Mouse (Mus musculus): Measurements from ENCODE around the gene Sctr.

Sctr gene

GRCm38 (mm10) chr1:120070168-120070567, 63.5 kb downstream of the Sctr start:
- DNase-seq (ENCODE audit: low read depth) = no peak

- DNase-seq (ENCODE audit: low read depth) = no peak
These were observed 64.4 kb downstream of the Sctr start for GRCm38 (mm10) chr1:120071133-120071532.

DNA sequence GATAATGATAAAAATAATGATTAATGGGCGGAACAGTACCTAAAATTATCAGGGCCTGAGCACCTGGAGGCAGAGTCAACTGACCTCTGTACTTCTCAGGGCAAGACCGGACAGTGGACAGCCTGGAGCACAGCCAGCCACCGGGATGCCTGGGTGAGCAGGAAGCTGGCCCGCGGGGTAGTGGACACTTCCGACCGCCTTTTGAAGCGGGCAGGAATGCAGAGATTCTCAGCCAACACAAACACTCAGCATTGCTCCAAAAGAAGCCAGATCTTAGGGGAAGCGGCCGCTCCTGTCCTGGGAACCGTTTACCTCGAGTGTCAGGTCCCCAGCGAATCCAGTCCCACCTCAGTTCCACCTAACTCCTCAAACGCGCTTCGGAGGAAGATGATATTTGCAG, 66.2 kb downstream of the Sctr start:
- no peak for DNase-seq (ENCODE audit: low read depth)

- peak; percentile 37 for DNase-seq (ENCODE audit: low read depth)
These were observed 67.0 kb downstream of the Sctr start, which contains the start of gene Tmem37 for GRCm38 (mm10) chr1:120073519-120074306. Gene Tmem37, minus strand, starts transcription at chr1:120074074.

DNA sequence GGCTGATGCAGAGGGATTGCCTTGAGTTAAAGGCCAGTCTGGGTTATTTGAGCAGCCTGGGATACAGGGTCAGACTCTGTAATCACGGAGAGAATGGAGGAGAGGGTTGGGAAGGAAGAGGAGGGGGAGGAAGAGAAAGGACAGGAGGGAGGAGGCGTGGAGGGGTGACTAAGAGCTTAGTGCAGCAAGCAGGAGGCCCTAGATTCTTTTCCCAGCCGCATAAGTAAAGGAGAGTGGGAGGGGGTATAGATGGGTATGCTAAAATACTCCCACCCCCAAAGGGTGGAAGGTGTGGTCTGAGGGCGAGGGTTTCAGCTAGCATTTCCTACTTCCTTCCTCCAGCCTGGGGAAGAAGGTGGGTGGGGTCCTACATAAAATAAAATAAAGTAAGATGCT, 67.6 kb downstream of the Sctr start:
- no peak for DNase-seq (ENCODE audit: low read depth)

DNA sequence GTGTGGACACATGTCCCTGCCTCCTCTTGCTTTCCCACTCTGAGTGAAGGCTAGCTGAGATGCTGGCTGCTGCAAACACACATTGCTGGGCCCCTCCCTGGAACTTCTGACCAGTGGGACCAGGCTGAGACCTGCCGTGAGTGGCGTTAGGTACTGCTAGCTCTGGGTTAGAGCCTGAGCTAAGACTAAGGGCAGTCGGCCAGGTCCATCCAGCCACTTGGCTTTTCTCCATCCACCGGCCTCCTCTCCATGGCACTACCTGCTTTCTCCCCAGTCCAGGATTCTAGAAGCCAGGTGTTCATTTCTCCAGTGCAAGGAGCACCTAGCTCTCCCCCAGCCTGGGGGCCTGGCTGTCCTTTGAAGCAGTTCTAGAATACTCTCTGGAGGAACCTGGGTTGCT, 68.2 kb downstream of the Sctr start:
- no peak for DNase-seq (ENCODE audit: low read depth)

- DNase-seq (ENCODE audit: low read depth) = no peak
These were observed 68.8 kb downstream of the Sctr start for GRCm38 (mm10) chr1:120075507-120075906.

DNA sequence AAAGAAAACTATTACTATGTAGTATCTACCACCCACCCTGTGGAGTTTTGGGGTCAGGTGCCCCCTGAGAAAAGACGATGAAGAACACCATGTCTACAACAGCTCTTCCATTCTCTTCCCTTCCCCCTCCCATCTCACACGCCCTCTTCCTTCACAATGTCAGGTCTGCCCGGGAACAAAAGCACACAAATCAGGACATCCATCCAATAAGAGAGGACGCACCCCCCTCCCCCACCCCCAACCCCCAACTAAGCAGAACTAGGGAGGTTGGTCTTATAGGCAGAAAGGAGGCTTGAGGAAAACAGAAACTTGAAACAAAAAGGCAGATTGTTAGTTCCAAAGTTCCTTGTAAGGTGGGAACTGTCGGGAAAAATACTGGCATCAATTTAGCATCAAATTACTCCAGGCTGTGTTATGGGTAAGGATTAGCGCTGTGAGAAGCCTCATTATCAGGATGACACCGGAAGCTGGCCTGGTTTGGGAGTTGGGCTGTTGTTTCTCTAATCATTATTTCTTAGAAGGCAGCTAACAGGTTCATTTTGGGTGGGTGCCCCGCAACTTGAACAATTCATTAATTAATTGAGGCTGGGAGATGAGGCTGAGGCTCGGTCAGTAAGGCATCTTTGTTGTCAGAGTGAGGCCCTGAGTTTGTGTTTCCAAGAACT, 71.2 kb downstream of the Sctr start:
- no peak for DNase-seq (ENCODE audit: low read depth)

DNA sequence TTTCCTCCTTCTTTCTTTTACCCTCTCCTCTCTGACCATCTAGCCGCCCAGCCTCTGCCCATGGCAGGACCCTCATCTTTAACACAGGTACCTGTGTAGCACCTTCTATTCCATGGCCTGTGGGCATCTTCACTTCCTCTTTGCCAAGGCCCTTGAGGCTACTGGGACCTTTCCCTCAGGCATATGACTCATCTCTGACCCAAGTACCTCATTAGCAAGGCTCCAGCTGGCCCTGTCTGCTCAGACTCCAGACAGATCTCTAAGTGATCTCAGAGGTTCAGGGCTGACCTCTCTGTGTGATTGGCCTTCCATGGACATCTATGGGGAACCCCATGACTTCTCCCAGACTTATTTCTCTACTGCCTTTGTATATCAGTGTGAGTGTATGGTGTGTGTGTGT, 73.9 kb downstream of the Sctr start:
- DNase-seq (ENCODE audit: low read depth) = no peak

GRCm38 (mm10) chr1:120082957-120083585, 76.4 kb downstream of the Sctr start:
- DNase-seq (ENCODE audit: low read depth) = no peak

GRCm38 (mm10) chr1:120083921-120084517, 77.3 kb downstream of the Sctr start:
- no peak for DNase-seq (ENCODE audit: low read depth)

DNA sequence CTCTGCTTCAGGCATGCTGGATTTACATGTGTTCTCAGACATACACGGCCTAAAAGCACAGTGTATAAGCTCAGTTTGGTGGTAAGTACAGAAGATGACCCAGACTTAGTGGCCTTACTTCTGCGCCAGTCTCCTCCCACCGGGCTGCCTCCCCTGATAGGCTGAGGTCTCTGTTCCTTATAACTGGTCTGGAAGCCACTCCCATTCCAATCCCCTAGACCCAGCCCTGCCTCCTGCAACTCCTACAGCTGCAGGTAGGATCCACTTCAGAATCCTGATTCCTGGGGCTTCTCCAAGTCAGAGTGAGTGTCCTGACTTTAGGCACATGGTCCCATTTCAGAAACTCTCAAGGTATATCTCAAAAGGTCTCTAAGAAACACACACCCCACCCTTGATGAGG, 79.0 kb downstream of the Sctr start:
- DNase-seq (ENCODE audit: low read depth) = no peak

GRCm38 (mm10) chr1:120086644-120087043, 80.0 kb downstream of the Sctr start:
- DNase-seq (ENCODE audit: low read depth) = no peak

GRCm38 (mm10) chr1:120089180-120089579, 82.5 kb downstream of the Sctr start:
- DNase-seq (ENCODE audit: low read depth) = no peak

DNA sequence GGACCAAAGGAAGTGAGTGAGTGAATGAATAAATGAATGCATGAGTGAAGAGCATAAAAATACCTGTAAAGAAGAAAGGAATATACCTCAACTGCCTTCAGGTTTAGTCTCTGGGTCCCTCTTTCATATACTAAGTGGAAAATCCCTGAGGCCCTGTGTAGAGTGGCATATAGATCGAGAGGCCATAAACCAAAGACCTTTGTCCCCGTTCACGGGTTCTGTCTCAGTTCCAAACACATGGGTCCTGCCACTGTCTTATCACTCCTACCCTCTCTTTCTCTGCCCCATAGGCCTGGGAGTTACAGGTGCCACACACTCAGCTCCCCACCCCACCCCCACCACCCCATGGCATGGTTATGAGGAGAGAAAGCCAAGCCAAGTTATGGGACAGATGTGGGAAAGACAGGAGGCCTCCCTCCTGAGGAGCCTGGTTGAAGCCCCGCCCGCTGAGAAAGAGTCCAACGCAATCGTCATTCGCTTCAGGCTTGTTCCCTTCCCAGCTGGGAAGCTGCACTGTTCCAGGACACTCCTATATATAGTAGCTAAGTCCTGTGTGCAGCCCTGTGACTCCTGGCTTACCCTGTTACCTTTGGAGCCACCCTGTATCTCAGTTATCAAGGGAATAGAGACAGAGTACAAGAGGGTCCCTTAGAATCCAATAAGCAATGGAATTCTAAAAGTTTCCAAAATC, 84.3 kb downstream of the Sctr start:
- DNase-seq (ENCODE audit: low read depth) = no peak

- peak; percentile 73 for DNase-seq (ENCODE audit: low read depth)
These were observed 86.9 kb downstream of the Sctr start for GRCm38 (mm10) chr1:120093482-120094134.

GRCm38 (mm10) chr1:120094920-120095319, 88.2 kb downstream of the Sctr start:
- no peak for DNase-seq (ENCODE audit: low read depth)

- DNase-seq (ENCODE audit: low read depth) = no peak
These were observed 91.6 kb downstream of the Sctr start for GRCm38 (mm10) chr1:120098327-120098726.

DNA sequence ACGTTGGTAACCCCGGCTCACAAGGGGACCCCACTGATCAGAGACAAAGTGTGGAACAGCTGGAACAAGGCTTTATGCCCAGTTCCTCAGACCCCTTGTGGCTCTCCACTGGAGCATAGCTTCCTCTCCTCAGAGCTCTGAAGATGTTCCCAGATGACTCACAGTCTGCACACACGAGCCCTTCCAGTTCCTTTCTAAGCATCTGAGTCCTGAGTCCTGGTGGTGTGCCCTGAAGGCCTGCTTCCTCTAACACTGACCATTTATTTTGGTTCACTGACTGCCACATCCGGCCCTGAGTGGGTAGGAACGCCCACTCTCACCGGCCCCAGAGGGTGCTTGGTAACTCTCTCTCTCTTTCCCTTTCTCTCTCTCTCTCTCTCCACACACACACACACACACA, 92.8 kb downstream of the Sctr start:
- DNase-seq (ENCODE audit: low read depth) = no peak

GRCm38 (mm10) chr1:120100456-120101226, 93.9 kb downstream of the Sctr start:
- DNase-seq (ENCODE audit: low read depth) = no peak

GRCm38 (mm10) chr1:120101227-120101609, 94.5 kb downstream of the Sctr start:
- no peak for DNase-seq (ENCODE audit: low read depth)

Data from c-Kit-positive CD71-negative TER-119-negative erythroid progenitor cells, embryonic 14.5 days (primary cell).